Mouse (Mus musculus): ENCODE measurements around the gene Bckdha. TPM values are rescaled to one million over a fixed set of nuclear protein-coding genes. Genes with fewer than 3 reads are reported as not detected.

The Bckdha gene
- total and polyA plus RNA-seq, 2 experiments = 273 to 521 TPM

- Histone ChIP-seq H3K27me3 (ENCODE audit: control insufficient read depth, insufficient read depth, low read length) (peaks cover 6% of the 10 kb centered on the region; the same call in 1 of the 2 replicates), H3K36me3 (ENCODE audit: control insufficient read depth, insufficient read depth, low read length) (no peaks in the 10 kb centered on the region), H3K4me1 (ENCODE audit: control insufficient read depth, insufficient read depth, low read length) (no peaks in the 10 kb centered on the region), H3K4me3 (ENCODE audit: insufficient read depth, low read depth, low read length) (peak overlapping the region; percentile 61), H3K79me2 (ENCODE audit: control insufficient read depth, insufficient read depth, low read length) (no peaks in the 10 kb centered on the region), H3K9ac (ENCODE audit: low read depth, low read length) (0 out of 2 replicates have a peak overlapping the region, but pooled peaks have one; percentile 24), H3K27ac (replicated peaks; ENCODE audit: insufficient read depth, low read depth, low read length) (no peak overlapping the region; the same call in 1 of the 2 replicates)
- TF ChIP-seq CTCF (IDR thresholded peaks at IDR 0.05; ENCODE audit: low read depth, low read length) = no peak
- no peak for TF ChIP-seq POLR2A (IDR thresholded peaks at IDR 0.05; ENCODE audit: extremely low read depth, insufficient read depth, low read length)
- WGBS = 33% methylated on average over 12 of the region's 12 CpGs
- no peak for DNase-seq (ENCODE audit: extremely low read depth, low read depth, low spot score)
Measured at GRCm38 (mm10) chr7:25689603-25690021, 30.8 kb upstream of the Bckdha start.

GRCm38 (mm10) chr7:25688810-25689586, 30.2 kb upstream of the Bckdha start:
- TF ChIP-seq CTCF (IDR thresholded peaks at IDR 0.05; ENCODE audit: low read depth, low read length) = no peak
- TF ChIP-seq POLR2A (IDR thresholded peaks at IDR 0.05; ENCODE audit: extremely low read depth, insufficient read depth, low read length) = no peak
- DNase-seq (ENCODE audit: extremely low read depth, low read depth, low spot score) = peak; percentile 44
- peak overlapping the region; percentile 61 for H3K4me3 ChIP-seq (ENCODE audit: insufficient read depth, low read depth, low read length)
- WGBS = 3% methylated on average over 45 of the region's 52 CpGs
- peaks cover 6% of the 10 kb centered on the region; the same call in 1 of the 2 replicates for H3K27me3 ChIP-seq (ENCODE audit: control insufficient read depth, insufficient read depth, low read length)
- H3K79me2 ChIP-seq (ENCODE audit: control insufficient read depth, insufficient read depth, low read length) = no peaks in the 10 kb centered on the region
- H3K27ac ChIP-seq (replicated peaks; ENCODE audit: insufficient read depth, low read depth, low read length) = peak overlapping the region; percentile 39
- H3K9ac ChIP-seq (ENCODE audit: low read depth, low read length) = peak overlapping the region; percentile 61
- no peaks in the 10 kb centered on the region for H3K4me1 ChIP-seq (ENCODE audit: control insufficient read depth, insufficient read depth, low read length)
- H3K36me3 ChIP-seq (ENCODE audit: control insufficient read depth, insufficient read depth, low read length) = no peaks in the 10 kb centered on the region

DNA sequence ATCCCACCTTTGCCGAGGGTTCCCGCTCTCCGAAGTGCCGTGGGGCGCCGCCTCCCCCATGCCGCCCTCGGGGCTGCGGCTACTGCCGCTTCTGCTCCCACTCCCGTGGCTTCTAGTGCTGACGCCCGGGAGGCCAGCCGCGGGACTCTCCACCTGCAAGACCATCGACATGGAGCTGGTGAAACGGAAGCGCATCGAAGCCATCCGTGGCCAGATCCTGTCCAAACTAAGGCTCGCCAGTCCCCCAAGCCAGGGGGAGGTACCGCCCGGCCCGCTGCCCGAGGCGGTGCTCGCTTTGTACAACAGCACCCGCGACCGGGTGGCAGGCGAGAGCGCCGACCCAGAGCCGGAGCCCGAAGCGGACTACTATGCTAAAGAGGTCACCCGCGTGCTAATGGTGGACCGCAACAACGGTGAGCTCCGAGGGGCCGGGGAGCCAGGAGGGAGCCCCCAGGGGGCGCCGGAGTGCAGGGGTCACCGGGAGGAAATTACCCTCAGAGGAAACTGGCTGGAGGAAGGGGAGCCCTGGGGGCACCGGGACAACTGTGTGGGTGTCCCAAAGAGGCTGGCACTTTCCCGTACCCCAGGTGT, 29.1 kb upstream of the Bckdha start:
- H3K9ac ChIP-seq (ENCODE audit: low read depth, low read length) = peak overlapping the region; percentile 23
- 0 out of 2 replicates have a peak, but pooled peaks cover 3% of the 10 kb centered on the region for H3K4me1 ChIP-seq (ENCODE audit: control insufficient read depth, insufficient read depth, low read length)
- 1% methylated on average over 47 of the region's 47 CpGs for WGBS
- H3K36me3 ChIP-seq (ENCODE audit: control insufficient read depth, insufficient read depth, low read length) = no peaks in the 10 kb centered on the region
- H3K4me3 ChIP-seq (ENCODE audit: insufficient read depth, low read depth, low read length) = peak overlapping the region; percentile 61
- H3K27me3 ChIP-seq (ENCODE audit: control insufficient read depth, insufficient read depth, low read length) = peaks cover 6% of the 10 kb centered on the region; the same call in 1 of the 2 replicates
- DNase-seq (ENCODE audit: extremely low read depth, low read depth, low spot score) = no peak
- H3K79me2 ChIP-seq (ENCODE audit: control insufficient read depth, insufficient read depth, low read length) = no peaks in the 10 kb centered on the region
- peak overlapping the region; percentile 39 for H3K27ac ChIP-seq (replicated peaks; ENCODE audit: insufficient read depth, low read depth, low read length)
- TF ChIP-seq CTCF (IDR thresholded peaks at IDR 0.05; ENCODE audit: low read depth, low read length) (peak; percentile 11; the same call in 1 of the 2 replicates), POLR2A (IDR thresholded peaks at IDR 0.05; ENCODE audit: extremely low read depth, insufficient read depth, low read length) (no peak)

DNA sequence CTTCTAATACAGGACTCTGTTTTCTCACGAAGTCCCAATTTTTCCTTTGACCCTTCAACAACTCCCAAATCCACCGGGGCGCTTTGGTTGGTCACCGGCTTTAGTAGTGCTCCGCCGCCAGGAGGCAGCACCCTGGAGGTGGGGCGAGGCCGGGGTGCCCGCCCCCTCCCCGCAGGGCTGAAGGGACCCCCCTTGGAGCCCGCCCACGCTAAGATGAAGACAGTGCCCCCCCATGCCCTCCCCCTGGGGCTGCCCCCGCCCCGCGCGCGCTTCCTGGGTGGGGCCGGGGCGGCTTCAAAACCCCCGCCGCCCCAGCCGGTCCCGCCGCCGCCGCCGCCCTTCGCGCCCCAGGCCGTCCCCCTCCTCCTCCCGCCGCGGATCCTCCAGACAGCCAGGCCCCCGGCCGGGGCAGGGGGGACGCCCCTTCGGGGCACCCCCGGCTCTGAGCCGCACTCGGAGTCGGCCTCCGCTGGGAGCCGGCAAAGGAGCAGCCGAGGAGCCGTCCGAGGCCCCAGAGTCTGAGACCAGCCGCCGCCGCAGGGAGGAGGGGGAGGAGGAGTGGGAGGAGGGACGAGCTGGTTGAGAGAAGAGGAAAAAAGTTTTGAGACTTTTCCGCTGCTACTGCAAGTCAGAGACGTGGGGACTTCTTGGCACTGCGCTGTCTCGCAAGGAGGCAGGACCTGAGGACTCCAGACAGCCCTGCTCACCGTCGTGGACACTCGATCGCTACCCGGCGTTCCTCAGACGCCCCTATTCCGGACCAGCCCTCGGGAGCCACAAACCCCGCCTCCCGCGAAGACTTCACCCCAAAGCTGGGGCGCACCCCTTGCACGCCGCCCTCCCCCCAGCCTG, 28.1 kb upstream of the Bckdha start, which contains the start of gene Tgfb1:
TSS of gene Tgfb1 (plus strand) at position 323 of the 852 bp plus-strand sequence.
- DNase-seq (ENCODE audit: extremely low read depth, low read depth, low spot score) = no peak
- Histone ChIP-seq H3K27me3 (ENCODE audit: control insufficient read depth, insufficient read depth, low read length) (peaks cover 6% of the 10 kb centered on the region; the same call in 1 of the 2 replicates), H3K79me2 (ENCODE audit: control insufficient read depth, insufficient read depth, low read length) (no peaks in the 10 kb centered on the region), H3K36me3 (ENCODE audit: control insufficient read depth, insufficient read depth, low read length) (no peaks in the 10 kb centered on the region), H3K4me1 (ENCODE audit: control insufficient read depth, insufficient read depth, low read length) (0 out of 2 replicates have a peak, but pooled peaks cover 3% of the 10 kb centered on the region), H3K9ac (ENCODE audit: low read depth, low read length) (peak within 1 kb of the TSS; percentile 23), H3K4me3 (ENCODE audit: insufficient read depth, low read depth, low read length) (peak within 1 kb of the TSS; percentile 61), H3K27ac (replicated peaks; ENCODE audit: insufficient read depth, low read depth, low read length) (peak within 1 kb of the TSS; percentile 3)
- TF ChIP-seq CTCF (IDR thresholded peaks at IDR 0.05; ENCODE audit: low read depth, low read length) = peak; percentile 71
- no peak for TF ChIP-seq POLR2A (IDR thresholded peaks at IDR 0.05; ENCODE audit: extremely low read depth, insufficient read depth, low read length)
- WGBS = 1% methylated on average over 59 of the region's 69 CpGs

- H3K4me1 ChIP-seq (ENCODE audit: control insufficient read depth, insufficient read depth, low read length) = 0 out of 2 replicates have a peak, but pooled peaks cover 3% of the 10 kb centered on the region
- H3K36me3 ChIP-seq (ENCODE audit: control insufficient read depth, insufficient read depth, low read length) = no peaks in the 10 kb centered on the region
- H3K79me2 ChIP-seq (ENCODE audit: control insufficient read depth, insufficient read depth, low read length) = no peaks in the 10 kb centered on the region
- TF ChIP-seq CTCF (IDR thresholded peaks at IDR 0.05; ENCODE audit: low read depth, low read length) (no peak), POLR2A (IDR thresholded peaks at IDR 0.05; ENCODE audit: extremely low read depth, insufficient read depth, low read length) (no peak)
- H3K4me3 ChIP-seq (ENCODE audit: insufficient read depth, low read depth, low read length) = no peak overlapping the region
- H3K27me3 ChIP-seq (ENCODE audit: control insufficient read depth, insufficient read depth, low read length) = peaks cover 6% of the 10 kb centered on the region; the same call in 1 of the 2 replicates
- WGBS = 85% methylated on average over 21 of the region's 21 CpGs
- no peak overlapping the region for H3K9ac ChIP-seq (ENCODE audit: low read depth, low read length)
- DNase-seq (ENCODE audit: extremely low read depth, low read depth, low spot score) = no peak
- H3K27ac ChIP-seq (replicated peaks; ENCODE audit: insufficient read depth, low read depth, low read length) = no peak overlapping the region
Measured at GRCm38 (mm10) chr7:25685926-25686470, 27.2 kb upstream of the Bckdha start.

Measured in liver, adult 2 months (tissue).